Comparison of ENCODE assay signal across 25 mouse cellular contexts in genomic region chr9:120416729-120417128, GRCm38 (mm10).
DNase-seq lines count a peak whose midpoint lies in the region; ATAC-seq and TF ChIP-seq lines count a peak whose summit lies in the region.
"Had no signal": no experiment of that assay in that cellular context is flagged by ENCODE, and none has a peak within 500 bp of the region (broad histone marks: within the 10 kb centered on the region; RNA-seq: fewer than 3 reads in every experiment).

No protein-coding gene starts in this region.

- no peak for TF ChIP-seq CTCF in forebrain, postnatal 0 days (IDR thresholded peaks at IDR 0.05; ENCODE audit: low read depth)
- TF ChIP-seq CTCF in left cerebral cortex, adult 2 months (IDR thresholded peaks at IDR 0.05) = no peak
- TF ChIP-seq CTCF in midbrain, postnatal 0 days (IDR thresholded peaks at IDR 0.05) = no peak

- H3K9ac ChIP-seq in forebrain, postnatal 0 days = no peak overlapping the region
- H3K9ac ChIP-seq in forebrain, embryonic 12.5 days = no peak overlapping the region
- no peak overlapping the region for H3K9ac ChIP-seq in midbrain, embryonic 14.5 days (replicated peaks; ENCODE audit: low read length)
- no peak overlapping the region for H3K9ac ChIP-seq in midbrain, embryonic 15.5 days
- H3K9ac ChIP-seq in midbrain, postnatal 0 days (replicated peaks; ENCODE audit: low read length, poor library complexity, severe bottlenecking) = no peak overlapping the region
- H3K9ac ChIP-seq: hindbrain, embryonic 13.5 days; limb, embryonic 13.5 days; liver, embryonic 13.5 days had no signal

- ATAC-seq in forebrain, postnatal 0 days = no peak; the same call in 1 of the 2 replicates
- no peak for ATAC-seq in forebrain, embryonic 12.5 days (ENCODE audit: low FRiP score)
- ATAC-seq in midbrain, embryonic 14.5 days (ENCODE audit: low FRiP score, low TSS enrichment) = no peak
- ATAC-seq in midbrain, embryonic 15.5 days (replicated peaks) = no peak
- no peak for ATAC-seq in midbrain, postnatal 0 days (ENCODE audit: low FRiP score)
- no peak for ATAC-seq in megakaryocyte, adult 5-6 weeks (ENCODE audit: poor library complexity, severe bottlenecking)
- ATAC-seq: CD4-positive, CD25-positive, alpha-beta regulatory T cell, adult 4 months had no signal

- intact Hi-C loops in left cerebral cortex, adult 2 months (cut with DNase I) = loop anchor here (5.0 kb wide), 1 partner anchor 224 kb away; no protein-coding TSS in a partner anchor

- H3K4me1 ChIP-seq in forebrain, postnatal 0 days (ENCODE audit: insufficient read depth) = 0 out of 2 replicates have a peak, but pooled peaks cover 3% of the 10 kb centered on the region
- H3K4me1 ChIP-seq in forebrain, embryonic 12.5 days = no peaks in the 10 kb centered on the region
- H3K4me1 ChIP-seq in midbrain, embryonic 14.5 days (ENCODE audit: control insufficient read depth, insufficient read depth, low read length) = no peaks in the 10 kb centered on the region; the same call in 1 of the 2 replicates
- H3K4me1 ChIP-seq in midbrain, embryonic 15.5 days = no peaks in the 10 kb centered on the region
- H3K4me1 ChIP-seq in midbrain, postnatal 0 days (ENCODE audit: insufficient read depth, low read length) = no peaks in the 10 kb centered on the region
- H3K4me1 ChIP-seq: hindbrain, embryonic 13.5 days; limb, embryonic 13.5 days; liver, embryonic 13.5 days had no signal

- H3K27me3 ChIP-seq in forebrain, postnatal 0 days (ENCODE audit: insufficient read depth, low read length) = no peaks in the 10 kb centered on the region
- H3K27me3 ChIP-seq in forebrain, embryonic 12.5 days = 0 out of 2 replicates have a peak, but pooled peaks cover 7% of the 10 kb centered on the region
- H3K27me3 ChIP-seq in midbrain, embryonic 14.5 days (ENCODE audit: control insufficient read depth, insufficient read depth, low read length) = no peaks in the 10 kb centered on the region
- H3K27me3 ChIP-seq in midbrain, embryonic 15.5 days (replicated peaks) = no peaks in the 10 kb centered on the region
- no peaks in the 10 kb centered on the region for H3K27me3 ChIP-seq in midbrain, postnatal 0 days (ENCODE audit: insufficient read depth, low read length)
- H3K27me3 ChIP-seq: limb, embryonic 13.5 days had no signal

- no peaks in the 10 kb centered on the region for H3K9me3 ChIP-seq in forebrain, postnatal 0 days (ENCODE audit: low read length)
- no peaks in the 10 kb centered on the region for H3K9me3 ChIP-seq in forebrain, embryonic 12.5 days
- H3K9me3 ChIP-seq in midbrain, embryonic 14.5 days (ENCODE audit: control insufficient read depth, low read length) = no peaks in the 10 kb centered on the region
- H3K9me3 ChIP-seq in midbrain, embryonic 15.5 days = no peaks in the 10 kb centered on the region
- no peaks in the 10 kb centered on the region for H3K9me3 ChIP-seq in midbrain, postnatal 0 days (ENCODE audit: low read length)
- H3K9me3 ChIP-seq: hindbrain, embryonic 13.5 days; limb, embryonic 13.5 days; liver, embryonic 13.5 days had no signal

- no peak overlapping the region for H3K4me3 ChIP-seq in forebrain, postnatal 0 days (ENCODE audit: low read depth, low read length)
- H3K4me3 ChIP-seq in forebrain, embryonic 12.5 days (replicated peaks) = no peak overlapping the region
- H3K4me3 ChIP-seq in left cerebral cortex, adult 2 months = no peak overlapping the region
- no peak overlapping the region for H3K4me3 ChIP-seq in midbrain, embryonic 14.5 days (replicated peaks; ENCODE audit: low read depth, low read length)
- H3K4me3 ChIP-seq in midbrain, embryonic 15.5 days = no peak overlapping the region
- no peak overlapping the region for H3K4me3 ChIP-seq in midbrain, postnatal 0 days (ENCODE audit: low read depth, low read length)
- H3K4me3 ChIP-seq: hindbrain, embryonic 13.5 days; limb, embryonic 13.5 days; liver, embryonic 13.5 days had no signal

- 0 out of 2 replicates have a peak overlapping the region, but pooled peaks have one; percentile 9 for H3K27ac ChIP-seq in forebrain, postnatal 0 days (ENCODE audit: low read depth, low read length)
- no peak overlapping the region for H3K27ac ChIP-seq in forebrain, embryonic 12.5 days
- peak overlapping the region; percentile 29 for H3K27ac ChIP-seq in left cerebral cortex, adult 2 months
- H3K27ac ChIP-seq in midbrain, embryonic 14.5 days (replicated peaks; ENCODE audit: low read depth, low read length) = 0 out of 2 replicates have a peak overlapping the region, but pooled peaks have one; percentile 8
- H3K27ac ChIP-seq in midbrain, embryonic 15.5 days = no peak overlapping the region
- peak overlapping the region; percentile 47; the same call in 1 of the 2 replicates for H3K27ac ChIP-seq in midbrain, postnatal 0 days (ENCODE audit: low read depth, low read length)
- H3K27ac ChIP-seq: hindbrain, embryonic 13.5 days; limb, embryonic 13.5 days; liver, embryonic 13.5 days; macrophage had no signal

- 70% methylated on average over 5 of the region's 5 CpGs for WGBS in forebrain, postnatal 0 days
- whole genome bisulfite sequencing in forebrain, embryonic 12.5 days = 78% methylated on average over 5 of the region's 5 CpGs
- WGBS in midbrain, embryonic 14.5 days = 71% methylated on average over 5 of the region's 5 CpGs
- WGBS in midbrain, embryonic 15.5 days = 70% methylated on average over 5 of the region's 5 CpGs
- WGBS in midbrain, postnatal 0 days = 59% methylated on average over 5 of the region's 5 CpGs

- no peak overlapping the region for H3K4me2 ChIP-seq in forebrain, postnatal 0 days (ENCODE audit: low read depth)
- H3K4me2 ChIP-seq in forebrain, embryonic 12.5 days = no peak overlapping the region
- no peak overlapping the region for H3K4me2 ChIP-seq in midbrain, embryonic 14.5 days (ENCODE audit: low read length)
- no peak overlapping the region for H3K4me2 ChIP-seq in midbrain, embryonic 15.5 days
- H3K4me2 ChIP-seq in midbrain, postnatal 0 days (ENCODE audit: low read depth, low read length, poor library complexity, severe bottlenecking) = no peak overlapping the region
- H3K4me2 ChIP-seq: heart, embryonic 11.5 days; hindbrain, embryonic 13.5 days; limb, embryonic 13.5 days; liver, embryonic 13.5 days had no signal

- no peaks in the 10 kb centered on the region for H3K36me3 ChIP-seq in forebrain, postnatal 0 days (ENCODE audit: insufficient read depth)
- H3K36me3 ChIP-seq in forebrain, embryonic 12.5 days (replicated peaks) = no peaks in the 10 kb centered on the region
- H3K36me3 ChIP-seq in midbrain, embryonic 14.5 days (ENCODE audit: control insufficient read depth, insufficient read depth, low read length) = no peaks in the 10 kb centered on the region
- no peaks in the 10 kb centered on the region for H3K36me3 ChIP-seq in midbrain, embryonic 15.5 days (replicated peaks)
- H3K36me3 ChIP-seq in midbrain, postnatal 0 days (ENCODE audit: insufficient read depth, low read length) = no peaks in the 10 kb centered on the region
- H3K36me3 ChIP-seq: hindbrain, embryonic 13.5 days; limb, embryonic 13.5 days; liver, embryonic 13.5 days had no signal

- DNase-seq in forebrain, postnatal 0 days = no peak
- no peak for DNase-seq in left cerebral cortex, adult 2 months (ENCODE audit: extremely low spot score in 1 of 2, low spot score in 2 of 2)
- no peak for DNase-seq in left cerebral cortex, adult 8-10 months (ENCODE audit: low spot score in 2 of 2)
- no peak for DNase-seq in midbrain, embryonic 14.5 days
- DNase-seq in midbrain, postnatal 0 days (ENCODE audit: low spot score) = no peak
- DNase-seq: adrenal gland, postnatal 25 days; cerebellum, adult 18-20 months; cerebellum, postnatal 10 days; gastrocnemius, postnatal 36 days; heart, adult 18-20 months; heart, postnatal 36 days; kidney, adult 18-20 months; kidney, postnatal 4 days; liver, embryonic 13.5 days; lung, adult 2 months; lung, postnatal 10 days; right cerebral cortex, postnatal 14 days had no signal

Comparison
In these comparisons a context has a peak if more than half of its experiments do, and no peak if none do; other contexts are left out.
1. H3K27ac ChIP-seq: peak in forebrain, postnatal 0 days (single experiment), left cerebral cortex, adult 2 months (single experiment), midbrain, embryonic 14.5 days (single experiment) and midbrain, postnatal 0 days (single experiment); none in forebrain, embryonic 12.5 days (single experiment) and midbrain, embryonic 15.5 days (single experiment).